Mouse (Mus musculus) lung, embryonic 14.5 days (tissue): ENCODE measurements around the gene Yaf2. TPM values are rescaled to one million over a fixed set of nuclear protein-coding genes. Genes with fewer than 3 reads are reported as not detected.
A peak's percentile ranks its signal among the peaks of the same experiment; 100 is the strongest.

Experiments
- ATAC-seq: fragments of 200-750 bp; cut with Nextera tagmentation; 2 replicates; pipeline ENCODE4 v1.8.0; 2017; ENCODE audit warnings: mild to moderate bottlenecking, moderate TSS enrichment, moderate library complexity; ENCODE audit not compliant: insufficient read depth
- DNase-seq: peaks from one replicate; pipeline ENCODE4 v3.0.0-alpha.2; 2015
- H3K27ac ChIP-seq: fragments of 300-500 bp; sonication (generic); 2 replicates; pipeline ENCODE4 v1.5.1; 2014; ENCODE audit warnings: low read depth, mild to moderate bottlenecking, moderate library complexity
- H3K27me3 ChIP-seq: fragments of 300-500 bp; sonication (generic); 2 replicates; pipeline ENCODE4 v1.6.1; 2014; ENCODE audit warnings: low read length, control low read depth; ENCODE audit not compliant: insufficient read depth
- H3K36me3 ChIP-seq: fragments of 300-500 bp; sonication (generic); 2 replicates; pipeline ENCODE4 v1.6.1; 2014; ENCODE audit warnings: control low read depth; ENCODE audit not compliant: insufficient read depth
- H3K4me1 ChIP-seq: fragments of 300-500 bp; sonication (generic); 2 replicates; pipeline ENCODE4 v1.6.1; 2014; ENCODE audit warnings: antibody characterized with exemption, control low read depth; ENCODE audit not compliant: insufficient read depth
- H3K4me2 ChIP-seq: fragments of 300-500 bp; sonication (generic); 2 replicates; pipeline ENCODE4 v1.6.1; 2014; ENCODE audit warnings: mild to moderate bottlenecking
- H3K4me3 ChIP-seq: fragments of 300-500 bp; sonication (generic); 2 replicates; pipeline ENCODE4 v1.5.1; 2014; ENCODE audit warnings: low read depth, low read length
- H3K9ac ChIP-seq: fragments of 300-500 bp; sonication (generic); 2 replicates; pipeline ENCODE4 v1.6.1; 2014
- H3K9me3 ChIP-seq: fragments of 300-500 bp; sonication (generic); 2 replicates; pipeline ENCODE4 v1.6.1; 2016; ENCODE audit warnings: low read depth, low read length, control low read depth
- CTCF ChIP-seq: IDR thresholded peaks from 2 replicates; pipeline ENCODE4 v1.5.1; 2016; ENCODE audit warnings: antibody characterized with exemption, low read depth
- WGBS: fragments of 180-500 bp; shearing (Covaris S2); extraction: QIAGEN DNeasy Blood & Tissue Kit; methylation state at CpG from one replicate; pipeline ENCODE4 v1.1.7; 2014; 5-methylcytosine and 5-hydroxymethylcytosine counted together
- polyA plus RNA-seq: library from polyadenylated mRNA; unstranded; fragments of >200 nt; fragmentation: Nextera tagmentation; extraction: Ambion mirVana; gene quantifications from 2 replicates; pipeline ENCODE4 v1.2.1, GENCODE M21; 2014

Yaf2 gene
- polyA plus RNA-seq, 1 experiment from 2014 or later = 97.7 TPM

DNA sequence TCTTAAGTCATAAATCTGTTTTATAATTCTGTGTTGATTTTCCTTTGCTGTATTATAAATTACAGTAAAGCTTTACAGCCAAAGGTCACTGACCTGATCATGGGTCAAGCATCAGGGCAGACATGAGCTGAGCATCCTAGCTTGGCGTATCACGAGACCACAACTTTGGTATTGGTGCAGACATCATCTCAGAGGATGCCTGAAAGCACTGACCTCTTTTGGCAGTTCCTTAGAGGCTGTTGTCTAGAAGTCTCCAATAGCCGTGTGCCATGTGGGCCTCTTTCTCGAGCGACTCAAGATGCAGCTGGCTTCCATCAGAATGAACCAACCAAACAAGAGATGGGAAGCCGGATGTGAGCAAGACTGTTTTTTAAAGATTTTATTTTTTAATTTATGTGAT, 28.8 kb upstream of the Yaf2 start:
- TF ChIP-seq CTCF = no peak
- Histone ChIP-seq H3K9ac (no peak overlapping the region), H3K4me2 (no peak overlapping the region), H3K4me3 (no peak overlapping the region), H3K9me3 (no peaks in the 10 kb centered on the region), H3K27ac (no peak overlapping the region), H3K27me3 (no peaks in the 10 kb centered on the region), H3K4me1 (no peaks in the 10 kb centered on the region; the same call in 1 of the 2 replicates), H3K36me3 (no peaks in the 10 kb centered on the region)
- ATAC-seq = peak; percentile 24; the same call in 1 of the 2 replicates
- WGBS = 65% methylated on average over 6 of the region's 6 CpGs
- peak; percentile 38 for DNase-seq

DNA sequence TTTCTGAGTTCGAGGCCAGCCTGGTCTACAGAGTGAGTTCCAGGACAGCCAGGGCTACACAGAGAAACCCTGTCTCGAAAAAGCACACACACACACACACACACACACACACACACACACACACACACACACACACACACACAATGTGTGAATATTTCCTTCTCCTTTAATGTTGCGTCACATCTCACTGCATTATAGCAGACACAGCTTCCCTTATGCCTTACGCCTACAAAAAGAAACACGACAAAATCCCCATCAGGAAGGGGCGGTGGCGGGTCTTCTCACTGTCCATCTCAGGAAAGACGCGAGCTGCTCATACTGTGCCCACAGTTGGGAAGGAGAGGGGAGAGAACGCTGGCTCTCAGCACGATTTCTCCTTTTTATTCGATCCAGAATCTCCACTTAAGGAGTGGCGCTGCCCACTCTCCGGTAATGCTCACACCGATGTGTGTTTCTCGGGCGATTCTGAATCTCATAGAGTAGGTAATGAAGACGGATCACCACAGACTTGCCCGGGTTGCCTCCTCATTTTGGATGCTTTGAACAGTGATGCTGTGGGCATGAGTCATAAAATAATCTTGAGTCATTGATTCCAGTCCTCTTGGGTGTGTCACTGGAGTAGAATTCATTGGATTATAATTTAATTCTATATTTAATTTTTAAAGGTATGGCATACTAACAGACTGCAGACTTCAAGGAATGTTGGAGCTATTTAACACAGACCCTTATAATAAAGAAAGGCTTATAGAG, 21.8 kb upstream of the Yaf2 start:
- Histone ChIP-seq H3K9ac (no peak overlapping the region), H3K4me3 (no peak overlapping the region), H3K4me2 (no peak overlapping the region), H3K4me1 (no peaks in the 10 kb centered on the region), H3K27me3 (no peaks in the 10 kb centered on the region), H3K27ac (no peak overlapping the region), H3K36me3 (no peaks in the 10 kb centered on the region), H3K9me3 (no peaks in the 10 kb centered on the region; the same call in 1 of the 2 replicates)
- TF ChIP-seq CTCF = no peak
- ATAC-seq (no peak), DNase-seq (no peak)
- WGBS = 89% methylated on average over 19 of the region's 19 CpGs

DNA sequence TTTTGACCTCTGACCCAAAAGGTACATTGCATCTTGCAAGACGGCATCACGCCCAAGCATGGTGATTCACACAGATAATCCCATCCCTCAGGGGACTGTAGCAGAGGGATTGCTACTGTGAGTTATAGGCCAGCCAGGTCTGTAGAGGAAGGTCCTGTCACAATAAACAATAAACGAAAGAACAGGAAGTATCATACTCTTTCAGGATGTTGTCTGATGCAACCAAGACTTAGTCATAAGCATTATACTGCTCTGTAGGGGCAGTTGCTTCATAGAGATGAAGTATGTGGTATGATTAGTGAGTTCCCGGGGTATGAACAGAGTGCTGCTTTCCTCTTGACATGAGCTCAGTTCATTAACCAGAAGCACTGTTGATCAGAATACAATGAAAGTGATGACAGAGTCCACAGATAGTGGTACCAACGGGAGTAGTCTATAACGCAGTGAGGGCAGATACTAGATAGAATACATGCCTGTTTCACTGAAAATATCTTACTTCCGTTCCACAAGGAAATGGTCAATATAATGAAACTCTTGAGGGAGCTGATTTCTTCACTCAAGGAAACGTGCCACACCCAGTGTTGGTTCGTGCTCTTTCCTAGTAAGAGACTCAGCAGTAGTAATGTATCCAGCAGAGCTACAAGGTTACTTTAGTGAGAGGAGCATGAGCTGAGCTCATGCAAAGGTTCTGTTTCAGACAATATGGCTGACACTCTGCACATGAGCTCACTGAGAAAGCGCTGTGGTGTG, 4.1 kb upstream of the Yaf2 start:
- no peak overlapping the region for H3K27ac ChIP-seq
- no peak overlapping the region for H3K4me2 ChIP-seq
- no peak overlapping the region for H3K9ac ChIP-seq
- ATAC-seq (no peak), DNase-seq (no peak)
- no peaks in the 10 kb centered on the region for H3K4me1 ChIP-seq
- no peaks in the 10 kb centered on the region for H3K27me3 ChIP-seq
- no peaks in the 10 kb centered on the region for H3K9me3 ChIP-seq
- H3K36me3 ChIP-seq = no peaks in the 10 kb centered on the region
- no peak overlapping the region for H3K4me3 ChIP-seq
- WGBS = 81% methylated on average over 10 of the region's 10 CpGs
- no peak for TF ChIP-seq CTCF

DNA sequence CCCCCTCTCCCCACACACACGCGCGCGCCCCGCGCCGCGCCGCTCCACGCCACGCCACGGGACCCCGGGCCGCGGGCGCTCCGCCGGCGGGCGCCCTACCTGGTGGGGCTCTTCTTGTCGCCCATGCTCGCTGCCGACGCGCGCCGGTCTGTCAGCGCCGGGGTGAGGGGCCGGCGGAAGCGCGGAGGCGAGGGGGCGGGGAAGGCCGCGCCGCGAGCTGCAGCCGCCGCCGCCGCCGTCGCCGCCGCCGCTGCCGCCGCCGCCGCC, 144 bp downstream of the Yaf2 start:
- Histone ChIP-seq H3K9ac (peak overlapping the region; percentile 92), H3K27me3 (no peaks in the 10 kb centered on the region), H3K4me3 (peak overlapping the region; percentile 71), H3K9me3 (no peaks in the 10 kb centered on the region), H3K36me3 (peaks cover 6% of the 10 kb centered on the region; the same call in 1 of the 2 replicates), H3K4me2 (peak overlapping the region; percentile 95), H3K27ac (peak overlapping the region; percentile 96), H3K4me1 (no peaks in the 10 kb centered on the region)
- no peak for TF ChIP-seq CTCF
- no peak for DNase-seq
- ATAC-seq = no peak; the same call in 1 of the 2 replicates
- 0% methylated on average over 26 of the region's 52 CpGs for WGBS

DNA sequence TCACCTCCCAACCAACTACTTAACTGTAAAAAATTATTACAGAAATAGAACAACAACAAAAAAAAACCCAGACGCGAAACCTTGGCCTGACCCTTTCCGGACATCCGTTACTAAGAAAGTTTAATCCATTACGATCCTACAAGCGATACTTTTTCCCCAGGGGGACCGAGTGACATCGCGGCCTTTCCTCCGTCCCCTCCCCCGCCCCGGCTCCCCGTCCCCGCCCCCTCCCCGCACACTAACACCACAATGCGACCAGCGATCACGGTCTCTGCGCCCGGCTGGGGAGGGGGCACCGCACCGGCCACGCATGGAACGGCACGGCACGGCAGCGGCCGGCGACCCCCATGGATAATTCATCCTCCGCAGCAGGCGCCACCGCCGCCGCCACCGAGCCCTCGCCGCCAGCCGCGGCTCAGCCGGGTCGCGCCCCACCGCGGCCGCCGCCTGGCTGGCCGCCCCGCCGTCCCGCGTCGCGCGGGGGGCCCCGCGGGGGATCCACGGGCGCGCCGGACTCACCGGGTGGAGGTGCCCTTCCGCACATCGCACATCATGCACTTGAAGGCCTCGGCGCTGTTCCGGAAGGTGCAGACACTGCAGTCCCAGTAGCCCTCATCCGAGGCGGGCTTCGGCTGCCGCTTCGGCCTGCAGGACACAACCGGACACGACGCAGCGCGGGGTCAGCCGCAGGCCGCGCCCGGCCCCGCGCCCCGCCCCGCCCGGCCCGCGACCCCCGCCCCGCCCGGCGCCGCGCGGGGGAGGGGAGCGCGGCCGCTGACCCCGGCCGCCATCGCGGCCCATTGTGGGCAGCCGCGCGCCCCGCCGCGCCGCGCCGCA, 696 bp downstream of the Yaf2 start:
- H3K9me3 ChIP-seq = no peaks in the 10 kb centered on the region
- ATAC-seq = peak; percentile 77
- no peaks in the 10 kb centered on the region for H3K4me1 ChIP-seq
- DNase-seq = peak; percentile 74
- peak overlapping the region; percentile 71 for H3K4me3 ChIP-seq
- WGBS = under 1% methylated on average over 52 of the region's 110 CpGs
- H3K36me3 ChIP-seq = peaks cover 10% of the 10 kb centered on the region; the same call in 1 of the 2 replicates
- H3K27me3 ChIP-seq = no peaks in the 10 kb centered on the region
- peak overlapping the region; percentile 92 for H3K9ac ChIP-seq
- H3K27ac ChIP-seq = peak overlapping the region; percentile 96
- peak overlapping the region; percentile 95 for H3K4me2 ChIP-seq
- no peak for TF ChIP-seq CTCF

DNA sequence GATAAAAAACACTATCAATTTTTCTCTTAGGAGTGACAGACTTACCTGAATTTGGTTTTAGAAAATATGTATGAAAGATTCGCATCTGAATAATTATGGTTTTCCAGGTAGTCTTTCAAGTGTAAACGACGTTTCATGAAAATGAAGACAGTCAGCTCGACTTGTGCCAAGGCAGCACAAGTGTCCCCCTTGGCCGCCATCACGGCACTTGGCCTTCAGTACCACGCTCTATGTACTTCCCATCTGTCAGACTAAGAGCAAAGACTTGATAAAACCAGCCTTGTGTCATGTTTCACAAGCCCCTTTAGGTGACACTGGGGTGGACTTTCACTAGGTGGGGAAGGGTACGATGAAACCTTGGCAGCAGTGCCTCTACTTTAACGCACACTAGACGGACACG, 5.5 kb downstream of the Yaf2 start:
- no peak for TF ChIP-seq CTCF
- no peak for DNase-seq
- Histone ChIP-seq H3K4me2 (no peak overlapping the region), H3K9me3 (no peaks in the 10 kb centered on the region), H3K4me3 (no peak overlapping the region), H3K4me1 (no peaks in the 10 kb centered on the region), H3K27me3 (no peaks in the 10 kb centered on the region), H3K9ac (no peak overlapping the region), H3K36me3 (peaks cover 20% of the 10 kb centered on the region), H3K27ac (no peak overlapping the region)
- ATAC-seq = no peak
- 87% methylated on average over 11 of the region's 11 CpGs for WGBS

DNA sequence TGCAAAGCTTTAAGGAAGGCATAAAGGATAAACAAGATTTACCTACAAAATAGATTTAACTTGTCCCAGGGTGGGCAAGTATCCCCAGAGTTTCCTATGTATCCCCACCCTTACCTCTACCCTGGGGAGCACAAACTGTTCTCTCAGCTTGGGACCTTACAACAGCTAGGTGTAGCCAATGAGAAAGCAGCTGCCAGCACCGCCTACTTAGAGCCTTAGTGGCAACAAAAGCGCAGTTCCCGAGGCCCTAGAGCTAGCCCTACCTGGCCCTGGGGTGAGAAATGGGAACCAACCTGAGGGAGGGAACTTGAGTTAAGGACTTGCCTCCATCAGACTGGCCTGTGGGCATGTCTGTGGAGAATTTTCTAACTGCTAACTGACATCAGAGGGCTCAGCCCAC, 9.5 kb downstream of the Yaf2 start:
- 0 out of 2 replicates have a peak, but pooled peaks cover 5% of the 10 kb centered on the region for H3K4me1 ChIP-seq
- no peak for TF ChIP-seq CTCF
- no peaks in the 10 kb centered on the region for H3K9me3 ChIP-seq
- no peak overlapping the region for H3K4me2 ChIP-seq
- ATAC-seq = no peak
- no peaks in the 10 kb centered on the region for H3K27me3 ChIP-seq
- no peak overlapping the region for H3K9ac ChIP-seq
- DNase-seq = no peak
- 61% methylated on average over 3 of the region's 3 CpGs for WGBS
- peaks cover 15% of the 10 kb centered on the region for H3K36me3 ChIP-seq
- no peak overlapping the region for H3K4me3 ChIP-seq
- no peak overlapping the region for H3K27ac ChIP-seq
